Mouse (Mus musculus) olfactory bulb, adult 2 months (tissue): ENCODE results near the gene Ctnna2.

Experiments
- CTCF ChIP-seq: fragments of 200-500 bp; IDR thresholded peaks from 2 replicates; pipeline ENCODE4 v1.5.1; 2012; ENCODE audit warnings: low read depth, mild to moderate bottlenecking, low read length, moderate library complexity; ENCODE audit not compliant: insufficient read depth
- POLR2A ChIP-seq: fragments of 200-500 bp; IDR thresholded peaks from 2 replicates; pipeline ENCODE4 v1.6.1; 2012; ENCODE audit warnings: mild to moderate bottlenecking, low read depth, low read length, moderate library complexity; ENCODE audit not compliant: insufficient read depth

- TF ChIP-seq CTCF = no peak
- no peak for TF ChIP-seq POLR2A
Measured at GRCm38 (mm10) chr6:77694093-77694492, 285.4 kb downstream of the Ctnna2 start.
